Mouse (Mus musculus) retina, postnatal 1 day (tissue): ENCODE results near the gene Ric8a.
A peak's percentile ranks its signal among the peaks of the same experiment; 100 is the strongest.

Experiments
- DNase-seq: peaks from one replicate; pipeline ENCODE4 v3.0.0-alpha.2; 2012

Ric8a gene

DNA sequence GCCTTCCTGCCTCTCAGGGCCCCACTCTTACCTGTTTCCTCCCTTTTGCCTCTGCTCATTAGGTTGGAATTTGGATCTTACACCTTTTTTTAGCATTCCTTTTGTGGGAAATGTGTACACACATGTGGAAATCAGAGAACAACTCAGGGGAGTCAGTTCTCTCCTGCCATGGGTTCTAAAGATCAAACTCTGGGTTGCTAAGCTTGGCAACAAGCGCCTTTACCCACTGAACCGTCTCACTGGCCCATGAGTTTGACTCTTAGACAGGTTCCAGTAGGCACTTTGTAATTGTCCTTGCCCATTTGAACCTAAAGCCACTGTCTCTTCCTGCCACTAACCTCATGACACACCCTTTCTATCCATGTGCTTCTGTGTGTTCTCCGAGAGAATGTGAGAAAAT, 37.9 kb downstream of the Ric8a start:
- DNase-seq: no peak

DNA sequence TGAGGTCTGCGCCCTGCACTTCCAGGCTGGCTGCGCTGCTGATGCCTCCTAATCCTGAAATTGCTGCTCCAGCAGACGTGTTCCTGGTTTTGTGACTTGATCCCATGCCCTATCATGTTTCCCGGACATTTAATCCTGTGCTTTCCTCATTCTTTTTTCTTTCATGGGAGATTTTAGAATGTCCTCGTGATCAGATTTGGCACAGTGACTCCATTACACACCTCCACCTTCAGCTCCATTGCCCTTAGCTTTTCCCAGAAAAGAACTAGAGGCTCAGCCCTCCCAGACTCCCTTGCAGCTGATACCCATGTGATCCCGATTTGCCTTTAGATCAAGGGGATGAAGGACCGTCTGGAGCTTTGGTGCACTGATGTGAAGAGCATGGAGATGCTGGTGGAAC, 41.1 kb downstream of the Ric8a start:
- no peak for DNase-seq

DNA sequence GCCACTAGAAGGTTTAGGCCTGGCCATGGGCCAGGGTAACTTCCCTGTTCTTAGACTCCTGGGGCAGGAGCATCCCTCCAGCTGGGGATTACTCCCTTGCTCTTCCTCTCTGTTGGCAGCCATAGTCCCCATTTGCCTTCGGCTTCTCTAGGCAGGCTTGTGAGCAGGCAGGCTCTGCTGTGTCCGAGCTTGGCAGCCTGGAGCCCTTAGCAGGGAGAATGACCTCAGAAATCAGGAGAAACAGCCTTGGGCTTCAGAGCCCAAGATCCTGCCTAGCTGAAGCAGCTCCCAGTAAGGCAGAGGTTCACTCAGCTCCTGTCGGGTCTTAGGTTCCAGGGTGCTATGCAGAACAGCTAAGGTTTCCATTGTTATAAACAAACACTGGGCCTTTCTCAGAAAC, 42.4 kb downstream of the Ric8a start:
- no peak for DNase-seq

DNA sequence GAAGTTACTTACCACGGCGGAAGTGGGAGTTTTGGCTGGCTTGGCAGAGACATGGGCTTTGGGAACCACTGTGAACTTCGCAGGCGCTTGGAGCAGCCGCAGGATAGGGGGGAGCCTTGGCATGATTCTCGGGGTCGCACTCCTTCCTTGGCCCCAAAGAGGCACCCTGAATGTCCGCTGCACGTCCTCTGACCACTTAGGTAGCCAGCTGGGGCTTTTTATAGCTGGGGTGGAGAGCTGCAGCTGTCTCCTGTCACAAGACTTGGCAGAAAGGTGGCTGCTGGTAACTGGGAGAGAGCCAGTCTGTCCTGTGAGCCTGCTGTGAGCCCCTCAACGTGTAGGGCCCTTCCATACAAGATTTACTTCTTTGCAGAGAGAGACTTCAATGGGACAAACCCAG, 43.5 kb downstream of the Ric8a start, which contains the start of gene Cox8b:
Gene Cox8b, minus strand, starts transcription at position 227 of the 400 bp plus-strand sequence.
- DNase-seq: no peak

DNA sequence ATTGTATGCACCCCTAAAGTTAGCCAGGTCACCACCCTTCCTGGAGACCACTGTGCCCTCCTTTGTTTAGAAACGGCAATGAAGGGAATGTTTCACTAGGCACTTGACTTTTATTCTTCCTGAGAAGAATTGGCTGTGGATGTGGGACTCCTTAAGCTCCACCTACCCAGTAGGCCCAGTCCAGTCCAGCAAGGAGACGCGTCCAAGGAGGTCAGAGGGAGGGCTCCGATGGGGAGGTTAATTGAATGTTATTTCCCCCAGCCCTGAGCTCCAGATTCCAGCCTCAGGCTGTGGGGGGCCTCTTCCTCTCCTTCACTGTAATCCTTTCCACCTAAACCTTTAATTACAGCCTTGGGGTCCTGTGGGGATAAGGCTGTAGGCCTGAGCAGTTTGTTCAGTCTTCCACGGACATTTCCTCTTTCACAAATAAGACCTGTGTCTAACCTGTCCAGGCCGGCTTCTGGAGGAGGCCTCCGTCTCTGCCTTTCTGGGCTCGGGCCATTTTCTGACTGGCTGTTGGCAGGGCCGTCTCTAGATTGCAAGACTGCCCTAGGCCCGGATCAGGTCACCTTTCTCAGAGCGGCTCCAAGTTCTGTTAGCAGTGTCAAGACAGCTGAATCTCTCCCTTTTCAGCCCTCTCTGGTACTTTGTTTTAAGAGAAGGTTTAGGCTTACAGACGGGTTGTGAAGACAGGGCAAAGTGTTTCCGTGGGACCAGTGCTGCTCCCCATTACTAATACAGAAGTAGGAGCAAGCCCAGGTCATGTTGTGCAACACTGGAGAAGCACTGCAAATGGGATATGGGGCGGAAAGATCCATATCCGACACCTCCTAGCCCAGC, 45.5 kb downstream of the Ric8a start:
- no peak for DNase-seq

DNA sequence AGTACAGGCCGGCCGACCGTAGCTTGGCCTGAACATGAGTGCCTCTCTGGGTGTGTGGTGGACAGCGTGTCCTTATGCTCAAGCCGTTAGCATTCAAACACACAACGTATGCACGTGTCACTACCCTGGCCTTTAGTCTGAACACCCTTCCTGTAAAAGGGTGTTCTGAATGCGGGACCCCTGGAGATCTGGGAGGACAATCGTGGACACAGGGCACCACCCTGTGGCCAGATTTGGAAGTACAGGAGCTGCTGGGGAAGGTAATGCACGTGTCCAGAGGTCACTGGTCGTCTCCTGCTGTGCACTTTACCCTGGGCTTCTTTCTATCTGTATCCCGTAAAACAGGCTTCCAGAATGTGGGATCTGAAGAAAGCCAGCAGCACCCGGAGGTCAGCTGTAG, 46.5 kb downstream of the Ric8a start:
- DNase-seq: peak; percentile 78

DNA sequence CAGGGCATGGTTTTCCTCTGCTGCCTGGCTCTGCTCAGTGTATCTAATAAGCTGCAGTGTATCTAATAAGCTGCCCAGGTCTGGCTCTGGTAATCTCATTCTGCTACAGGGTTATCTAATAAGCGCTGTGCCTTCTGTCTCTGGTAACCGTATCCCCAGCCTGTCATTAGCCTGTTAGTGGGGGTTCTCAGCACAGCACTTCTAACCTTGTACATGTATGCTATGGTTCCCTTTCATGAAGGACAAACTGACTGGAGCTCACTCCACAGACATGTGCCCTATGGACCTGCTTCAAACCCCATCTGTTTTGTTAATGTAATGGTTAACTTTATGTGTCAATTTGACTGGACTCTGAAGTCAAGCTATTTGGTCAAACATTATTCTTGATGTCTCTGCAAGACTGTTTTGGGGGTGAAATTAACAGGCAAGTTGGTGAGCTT, 48.9 kb downstream of the Ric8a start:
- no peak for DNase-seq

DNA sequence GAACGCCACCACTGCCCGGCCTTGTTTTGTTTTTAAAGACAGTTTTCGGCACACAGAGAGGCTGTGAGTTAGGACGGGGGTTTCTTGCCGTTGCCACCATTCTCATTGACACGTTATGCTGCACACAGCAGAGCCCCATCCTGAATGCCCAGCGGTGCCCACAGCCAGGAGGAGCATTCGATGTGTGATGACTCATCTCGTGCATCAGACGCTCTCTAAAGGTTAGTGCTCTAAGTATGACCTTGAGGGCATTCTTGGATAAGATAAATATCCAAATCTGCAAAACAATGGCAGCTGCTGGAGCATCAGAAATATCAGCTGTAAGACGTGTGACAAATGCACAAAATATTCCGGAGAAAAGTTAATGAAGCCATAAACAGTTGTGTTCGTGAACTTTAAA, 50.4 kb downstream of the Ric8a start:
- DNase-seq: no peak

DNA sequence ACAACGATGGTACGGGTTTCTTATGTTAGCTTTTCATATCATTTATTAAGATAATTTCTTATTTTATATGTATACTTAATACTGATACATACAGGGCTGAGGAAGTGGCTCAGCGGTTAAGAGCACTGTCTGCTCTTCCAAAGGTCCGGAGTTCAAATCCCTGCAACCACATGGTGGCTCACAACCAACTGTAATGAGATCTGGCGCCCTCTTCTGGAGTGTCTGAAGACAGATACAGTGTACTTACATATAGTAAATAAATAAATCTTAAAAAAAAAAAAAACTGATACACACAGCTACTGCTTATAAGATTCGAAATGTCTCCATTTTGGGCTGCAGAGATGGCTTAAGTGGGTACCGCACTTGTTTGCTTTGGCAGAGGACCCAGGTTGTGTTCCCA, 50.9 kb downstream of the Ric8a start:
- DNase-seq: no peak

DNA sequence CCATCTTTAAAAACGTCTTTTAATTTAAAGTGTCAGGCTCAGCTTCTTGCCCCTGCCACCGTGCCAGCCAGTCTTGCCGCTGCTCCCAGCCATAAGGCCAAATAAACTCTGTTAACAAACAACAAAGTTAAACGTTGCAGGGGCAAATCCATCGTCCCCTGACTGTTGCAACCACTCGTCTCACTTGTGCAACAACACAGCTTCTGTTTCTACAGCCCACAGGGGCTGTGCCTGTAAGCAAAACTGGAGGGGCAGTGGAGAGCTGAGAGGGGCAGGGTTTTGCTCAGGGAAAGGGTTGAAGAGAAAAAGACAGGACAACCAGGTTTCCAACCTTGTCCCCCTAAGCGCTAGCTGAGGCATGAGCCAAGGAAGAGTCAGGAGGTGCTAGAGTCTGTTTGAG, 51.4 kb downstream of the Ric8a start:
- DNase-seq: no peak

DNA sequence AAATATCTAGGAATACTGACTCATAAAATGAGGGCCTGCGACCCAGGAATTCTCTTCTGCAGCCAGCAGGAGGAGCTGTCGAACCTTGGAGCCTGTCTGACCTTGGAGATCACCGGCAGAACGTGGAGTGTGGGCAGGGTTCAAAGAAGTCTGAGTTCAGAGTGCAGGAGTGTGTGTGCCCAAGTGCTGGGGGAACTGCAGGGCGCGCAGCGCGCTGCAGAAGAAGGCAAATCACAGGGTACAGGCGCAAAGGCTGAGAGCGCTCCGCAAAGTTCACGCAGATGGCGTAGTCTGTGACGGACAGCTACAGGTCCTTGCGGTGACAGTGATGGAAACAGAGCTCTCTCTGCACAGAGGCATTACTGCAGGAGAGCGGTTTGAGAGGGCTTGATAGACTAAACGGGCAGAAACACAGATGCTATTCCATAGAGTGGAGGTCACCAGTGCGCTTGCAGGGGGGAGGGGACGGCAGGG, 51.9 kb downstream of the Ric8a start:
- DNase-seq: peak; percentile 86

DNA sequence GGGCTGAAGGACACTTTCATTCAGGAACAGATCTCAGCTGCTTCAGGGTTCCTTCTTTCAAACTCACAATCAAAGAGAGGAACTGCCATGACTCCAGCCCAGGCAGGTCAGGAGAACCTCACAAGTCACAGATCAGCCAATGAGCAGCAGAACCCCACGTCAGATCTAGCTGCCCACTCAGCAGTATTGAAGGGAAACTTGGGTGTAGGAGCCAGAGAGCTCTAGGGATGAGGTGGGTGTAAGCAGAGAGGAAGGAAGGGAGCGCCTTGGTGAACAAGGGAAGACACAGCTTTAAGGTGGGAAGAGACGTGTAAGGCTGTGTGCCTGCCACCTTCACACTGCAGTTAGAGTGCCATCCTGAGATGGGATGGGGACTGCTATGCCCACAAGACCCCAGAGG, 55.5 kb downstream of the Ric8a start:
- no peak for DNase-seq

DNA sequence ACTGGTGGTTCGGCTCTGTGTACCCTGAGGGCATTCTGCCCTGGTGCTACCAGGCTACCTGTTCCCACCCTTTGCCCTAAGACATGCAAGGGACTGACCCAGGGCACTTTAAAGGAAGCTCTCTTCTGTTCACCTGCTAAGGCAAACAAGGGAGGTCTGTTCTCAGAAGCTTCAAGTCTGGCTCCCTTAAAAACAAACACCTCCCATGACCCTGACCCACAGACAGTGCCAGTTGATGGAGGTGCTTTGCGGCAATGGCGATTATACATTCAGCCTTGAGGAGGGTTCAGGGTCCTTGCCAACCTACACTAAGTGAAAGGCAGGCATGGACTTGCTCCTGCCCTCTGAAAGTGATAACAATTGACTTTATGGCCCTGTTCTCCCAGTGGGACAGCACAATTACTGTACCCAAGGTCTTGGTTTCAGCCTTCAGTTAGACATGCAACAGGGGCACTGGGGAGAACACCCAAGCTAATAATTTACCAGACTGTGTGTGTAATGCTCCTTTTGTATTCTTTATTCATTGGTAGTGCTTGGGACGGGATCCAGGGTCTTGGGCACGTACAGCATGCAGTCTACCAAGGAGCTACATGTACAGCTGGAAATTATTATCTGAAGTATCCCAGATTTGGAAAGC, 56.2 kb downstream of the Ric8a start:
- DNase-seq: no peak
